Mouse (Mus musculus): ENCODE data around the gene Pafah2.
"Not testable (repeated sequence)": the region's sequence is repeated elsewhere in the genome, so short reads cannot be mapped to it uniquely, and the experiment has no call there.

DNA sequence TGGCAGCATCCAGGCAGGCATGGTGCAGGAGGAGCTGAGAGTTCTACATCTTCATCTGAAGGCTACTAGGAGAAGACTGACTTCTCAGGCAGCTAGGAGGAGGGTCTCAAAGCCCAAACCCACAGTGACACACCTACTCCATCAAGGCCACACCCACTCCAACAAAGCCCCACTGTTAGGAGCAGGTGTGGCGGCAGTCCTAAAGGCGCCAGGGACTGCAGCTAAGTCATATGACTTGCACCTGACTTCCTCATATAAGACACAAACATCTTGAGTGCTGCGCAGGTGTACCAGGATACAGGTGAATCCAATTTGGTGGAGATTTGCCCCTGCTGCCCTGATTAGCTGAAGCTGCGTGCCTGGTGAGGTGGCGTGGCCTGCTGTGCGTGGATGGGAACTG is 12.4 kb upstream of the Pafah2 start, which contains the start of gene Extl1:
- TF ChIP-seq POLR2A (IDR thresholded peaks at IDR 0.05; ENCODE audit: low read depth, low read length); CTCF (conservative IDR thresholded peaks at IDR 0.05; ENCODE audit: insufficient read depth, insufficient read length, low read depth, low read length): not testable (repeated sequence)

Data from kidney, adult 2 months (tissue).